Mouse (Mus musculus) naive thymus-derived CD4-positive, alpha-beta T cell, adult 2 months (primary cell): ENCODE measurements around the gene Gm2163.
"Not testable (repeated sequence)": the region's sequence is repeated elsewhere in the genome, so short reads cannot be mapped to it uniquely, and the experiment has no call there.

Source experiments
- DNase-seq: peaks from one replicate; pipeline ENCODE4 v3.0.0-alpha.2; 2011; ENCODE audit warnings: low read depth

Gm2163 gene

GRCm38 (mm10) chr4:42466452-42466851 lies at the start of gene Gm2163:
TSS of gene Gm2163 (plus strand) at chr4:42466752.
- DNase-seq: not testable (repeated sequence)

DNA sequence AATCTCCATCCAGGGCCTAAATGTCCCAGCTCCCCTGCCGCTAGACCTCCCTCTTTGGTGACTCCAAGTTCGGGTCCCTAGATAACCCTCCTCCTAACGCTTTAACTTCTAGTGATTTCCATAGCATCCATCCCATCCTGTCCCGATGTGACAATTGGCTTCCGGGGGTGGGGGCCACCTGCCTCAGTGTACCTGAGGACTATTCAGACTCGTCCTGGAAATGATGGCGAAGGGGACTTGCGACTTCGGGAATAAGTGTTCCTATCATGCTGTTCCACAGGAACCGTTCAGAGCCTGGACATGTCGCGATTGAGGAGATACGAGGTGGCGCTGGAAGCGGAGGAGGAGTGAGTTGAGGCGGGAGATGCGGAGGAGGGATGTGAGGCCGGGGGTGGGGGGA lies 27.5 kb upstream of the Gm2163 start, which contains the start of gene Gm21586:
Gene Gm21586, plus strand, starts transcription at position 301 of the 400 bp plus-strand sequence.
- DNase-seq: not testable (repeated sequence)

GRCm38 (mm10) chr4:42528075-42528474 lies 61.5 kb downstream of the Gm2163 start, which contains the start of gene Fam205a2:
TSS of gene Fam205a2 (minus strand) at chr4:42528175.
- not testable (repeated sequence) for DNase-seq

- DNase-seq: not testable (repeated sequence)
Observed at GRCm38 (mm10) chr4:42611895-42612294, 145.3 kb downstream of the Gm2163 start, which contains the start of gene Gm10591. TSS of gene Gm10591 (plus strand) at chr4:42612195.

- DNase-seq: not testable (repeated sequence)
Observed at GRCm38 (mm10) chr4:42629419-42629818, 162.9 kb downstream of the Gm2163 start, which contains the start of gene Gm2564. TSS of gene Gm2564 (plus strand) at chr4:42629719.
